In genomic region chr10:67026375-67026774, GRCm38 (mm10) we compare ENCODE assay signal across 8 mouse cellular contexts.
A peak's percentile ranks its signal among the peaks of the same experiment; 100 is the strongest.
DNase-seq lines count a peak whose midpoint lies in the region; ATAC-seq and TF ChIP-seq lines count a peak whose summit lies in the region.

No protein-coding gene starts in this region.

- H3K9me3 ChIP-seq in kidney, embryonic 16.5 days (ENCODE audit: low read length): no peaks in the 10 kb centered on the region
- H3K9me3 ChIP-seq in kidney, embryonic 14.5 days (ENCODE audit: control insufficient read depth, low read length): no peaks in the 10 kb centered on the region
- H3K9me3 ChIP-seq in embryonic facial prominence, embryonic 14.5 days (ENCODE audit: control insufficient read depth, low read length): no peaks in the 10 kb centered on the region
- H3K9me3 ChIP-seq in hindbrain, postnatal 0 days (ENCODE audit: low read length): no peaks in the 10 kb centered on the region
- no peaks in the 10 kb centered on the region for H3K9me3 ChIP-seq in midbrain, embryonic 15.5 days

- no peak for ATAC-seq in kidney, embryonic 16.5 days (ENCODE audit: low FRiP score, low TSS enrichment)
- ATAC-seq in kidney, embryonic 14.5 days (ENCODE audit: low FRiP score, low TSS enrichment): no peak; the same call in 1 of the 2 replicates
- no peak for ATAC-seq in embryonic facial prominence, embryonic 14.5 days (ENCODE audit: low read depth)
- ATAC-seq in hindbrain, postnatal 0 days: peak; percentile 62; the same call in 1 of the 2 replicates
- peak; percentile 47; the same call in 1 of the 2 replicates for ATAC-seq in midbrain, embryonic 15.5 days (replicated peaks)

- peak overlapping the region; percentile 81 for H3K27ac ChIP-seq in kidney, embryonic 16.5 days (ENCODE audit: low read length)
- H3K27ac ChIP-seq in kidney, embryonic 14.5 days (ENCODE audit: low read depth, low read length): no peak overlapping the region; the same call in 1 of the 2 replicates
- peak overlapping the region; percentile 80 for H3K27ac ChIP-seq in embryonic facial prominence, embryonic 14.5 days (replicated peaks; ENCODE audit: low read depth, low read length)
- H3K27ac ChIP-seq in hindbrain, postnatal 0 days: peak overlapping the region; percentile 72
- peak overlapping the region; percentile 10; the same call in 1 of the 2 replicates for H3K27ac ChIP-seq in midbrain, embryonic 15.5 days

- no peak overlapping the region for H3K9ac ChIP-seq in kidney, embryonic 16.5 days (replicated peaks; ENCODE audit: low read length)
- no peak overlapping the region for H3K9ac ChIP-seq in kidney, embryonic 14.5 days (ENCODE audit: low read depth, low read length)
- no peak overlapping the region for H3K9ac ChIP-seq in embryonic facial prominence, embryonic 14.5 days (ENCODE audit: low read depth, low read length)
- H3K9ac ChIP-seq in hindbrain, postnatal 0 days (replicated peaks; ENCODE audit: low read length): no peak overlapping the region
- no peak overlapping the region for H3K9ac ChIP-seq in midbrain, embryonic 15.5 days

- H3K4me3 ChIP-seq in kidney, embryonic 16.5 days (ENCODE audit: low read length): no peak overlapping the region
- no peak overlapping the region for H3K4me3 ChIP-seq in kidney, embryonic 14.5 days (ENCODE audit: low read length)
- no peak overlapping the region for H3K4me3 ChIP-seq in embryonic facial prominence, embryonic 14.5 days (ENCODE audit: low read depth, low read length)
- no peak overlapping the region for H3K4me3 ChIP-seq in hindbrain, postnatal 0 days (ENCODE audit: low read length)
- no peak overlapping the region for H3K4me3 ChIP-seq in midbrain, embryonic 15.5 days

- H3K4me2 ChIP-seq in kidney, embryonic 16.5 days (replicated peaks; ENCODE audit: low read depth, low read length): no peak overlapping the region
- H3K4me2 ChIP-seq in kidney, embryonic 14.5 days (replicated peaks; ENCODE audit: low read depth, low read length): no peak overlapping the region
- H3K4me2 ChIP-seq in embryonic facial prominence, embryonic 14.5 days (ENCODE audit: low read depth, low read length): no peak overlapping the region
- 0 out of 2 replicates have a peak overlapping the region, but pooled peaks have one; percentile 13 for H3K4me2 ChIP-seq in hindbrain, postnatal 0 days (ENCODE audit: low read depth, low read length)
- H3K4me2 ChIP-seq in midbrain, embryonic 15.5 days: no peak overlapping the region

- no peaks in the 10 kb centered on the region for H3K27me3 ChIP-seq in kidney, embryonic 16.5 days (ENCODE audit: insufficient read depth, low read length)
- no peaks in the 10 kb centered on the region for H3K27me3 ChIP-seq in kidney, embryonic 14.5 days (ENCODE audit: control insufficient read depth, insufficient read depth, low read length)
- H3K27me3 ChIP-seq in embryonic facial prominence, embryonic 14.5 days (replicated peaks; ENCODE audit: control insufficient read depth, insufficient read depth, low read length): no peaks in the 10 kb centered on the region
- H3K27me3 ChIP-seq in hindbrain, postnatal 0 days (ENCODE audit: insufficient read depth, low read length): no peaks in the 10 kb centered on the region
- no peaks in the 10 kb centered on the region for H3K27me3 ChIP-seq in midbrain, embryonic 15.5 days (replicated peaks)

- TF ChIP-seq CTCF in hindbrain, postnatal 0 days (IDR thresholded peaks at IDR 0.05; ENCODE audit: low read depth): no peak

- DNase-seq in embryonic facial prominence, embryonic 14.5 days (ENCODE audit: low spot score): no peak
- DNase-seq in hindbrain, postnatal 0 days (ENCODE audit: low spot score): no peak
- DNase-seq in c-Kit-positive CD71-positive TER-119-positive erythroid progenitor cells, embryonic 14.5 days (ENCODE audit: low spot score): no peak
- no peak for DNase-seq in embryo, embryonic 9.5 days (ENCODE audit: extremely low spot score)
- DNase-seq in cerebellum, adult 8-10 months: no peak

- WGBS in kidney, embryonic 16.5 days: 73% methylated on average over 8 of the region's 8 CpGs
- 69% methylated on average over 8 of the region's 8 CpGs for WGBS in kidney, embryonic 14.5 days
- WGBS in embryonic facial prominence, embryonic 14.5 days: 77% methylated on average over 8 of the region's 8 CpGs
- 53% methylated on average over 8 of the region's 8 CpGs for WGBS in hindbrain, postnatal 0 days
- 67% methylated on average over 8 of the region's 8 CpGs for WGBS in midbrain, embryonic 15.5 days

- H3K4me1 ChIP-seq in kidney, embryonic 16.5 days (ENCODE audit: insufficient read depth, low read length): peaks cover 19% of the 10 kb centered on the region
- 0 out of 2 replicates have a peak, but pooled peaks cover 5% of the 10 kb centered on the region for H3K4me1 ChIP-seq in kidney, embryonic 14.5 days (ENCODE audit: control insufficient read depth, insufficient read depth, low read length)
- H3K4me1 ChIP-seq in embryonic facial prominence, embryonic 14.5 days (ENCODE audit: control insufficient read depth, insufficient read depth, low read length): 0 out of 2 replicates have a peak, but pooled peaks cover 5% of the 10 kb centered on the region
- 0 out of 2 replicates have a peak, but pooled peaks cover 6% of the 10 kb centered on the region for H3K4me1 ChIP-seq in hindbrain, postnatal 0 days (ENCODE audit: insufficient read depth, low read length)
- peaks cover 8% of the 10 kb centered on the region; the same call in 1 of the 2 replicates for H3K4me1 ChIP-seq in midbrain, embryonic 15.5 days

- peaks cover 16% of the 10 kb centered on the region; the same call in 1 of the 2 replicates for H3K36me3 ChIP-seq in kidney, embryonic 16.5 days (ENCODE audit: insufficient read depth, low read length)
- peaks cover 7% of the 10 kb centered on the region; the same call in 1 of the 2 replicates for H3K36me3 ChIP-seq in kidney, embryonic 14.5 days (ENCODE audit: control insufficient read depth, insufficient read depth, low read length)
- H3K36me3 ChIP-seq in embryonic facial prominence, embryonic 14.5 days (ENCODE audit: control insufficient read depth, insufficient read depth, low read length): peaks cover 11% of the 10 kb centered on the region
- 0 out of 2 replicates have a peak, but pooled peaks cover 5% of the 10 kb centered on the region for H3K36me3 ChIP-seq in hindbrain, postnatal 0 days (ENCODE audit: insufficient read depth, low read length)
- H3K36me3 ChIP-seq in midbrain, embryonic 15.5 days (replicated peaks): no peaks in the 10 kb centered on the region

Comparison
In these comparisons a context has a peak if more than half of its experiments do, and no peak if none do; other contexts are left out.
1. ATAC-seq: peak in hindbrain, postnatal 0 days (single experiment) and midbrain, embryonic 15.5 days (single experiment); none in kidney, embryonic 16.5 days (single experiment), kidney, embryonic 14.5 days (single experiment) and embryonic facial prominence, embryonic 14.5 days (single experiment).